Mouse (Mus musculus): Measurements from ENCODE around the gene Syce1. TPM values are rescaled to one million over a fixed set of nuclear protein-coding genes. Genes with fewer than 3 reads are reported as not detected.

The Syce1 gene
- not detected for total RNA-seq (2021)
- long read RNA-seq, experiment 1, result 0 reads
- long read RNA-seq, experiment 2, result 0 reads

- DNase-seq (ENCODE audit: low spot score), result no peak
These were observed at the start of gene Syce1 for GRCm38 (mm10) chr7:140787406-140788052. Gene Syce1 (minus strand): TSS chr7:140787852.

- no peak for DNase-seq (ENCODE audit: low spot score)
These were observed 48.8 kb upstream of the Syce1 start for GRCm38 (mm10) chr7:140836243-140837115.

- DNase-seq (ENCODE audit: low spot score), result no peak
These were observed 48.1 kb upstream of the Syce1 start for GRCm38 (mm10) chr7:140835758-140836087.

- DNase-seq (ENCODE audit: low spot score), result no peak
These were observed 47.5 kb upstream of the Syce1 start, which contains the start of gene Urah for GRCm38 (mm10) chr7:140834968-140835757. Gene Urah (plus strand): TSS chr7:140835018.

- no peak for DNase-seq (ENCODE audit: low spot score)
These were observed 45.7 kb upstream of the Syce1 start for GRCm38 (mm10) chr7:140833341-140833740.

- no peak for DNase-seq (ENCODE audit: low spot score)
These were observed 43.8 kb upstream of the Syce1 start for GRCm38 (mm10) chr7:140831447-140831846.

- DNase-seq (ENCODE audit: low spot score), result no peak
These were observed 40.7 kb upstream of the Syce1 start for GRCm38 (mm10) chr7:140828171-140828881.

GRCm38 (mm10) chr7:140822731-140823130 lies 35.1 kb upstream of the Syce1 start:
- DNase-seq (ENCODE audit: low spot score), result no peak

GRCm38 (mm10) chr7:140821653-140822329 lies 34.1 kb upstream of the Syce1 start, which contains the start of gene Zfp941:
Gene Zfp941 (minus strand): TSS chr7:140822178.
- DNase-seq (ENCODE audit: low spot score), result no peak

GRCm38 (mm10) chr7:140821305-140821652 lies 33.6 kb upstream of the Syce1 start:
- DNase-seq (ENCODE audit: low spot score), result no peak

GRCm38 (mm10) chr7:140820173-140820572 lies 32.5 kb upstream of the Syce1 start:
- DNase-seq (ENCODE audit: low spot score), result no peak

- no peak for DNase-seq (ENCODE audit: low spot score)
These were observed 25.2 kb upstream of the Syce1 start for GRCm38 (mm10) chr7:140812850-140813249.

GRCm38 (mm10) chr7:140811714-140812113 lies 24.1 kb upstream of the Syce1 start:
- DNase-seq (ENCODE audit: low spot score), result no peak

GRCm38 (mm10) chr7:140810496-140810895 lies 22.8 kb upstream of the Syce1 start:
- no peak for DNase-seq (ENCODE audit: low spot score)

- DNase-seq (ENCODE audit: low spot score), result no peak
These were observed 18.1 kb upstream of the Syce1 start for GRCm38 (mm10) chr7:140805704-140806103.

GRCm38 (mm10) chr7:140802629-140803028 lies 15.0 kb upstream of the Syce1 start:
- no peak for DNase-seq (ENCODE audit: low spot score)

GRCm38 (mm10) chr7:140798212-140798611 lies 10.6 kb upstream of the Syce1 start:
- DNase-seq (ENCODE audit: low spot score), result no peak

- no peak for DNase-seq (ENCODE audit: low spot score)
These were observed 10.0 kb upstream of the Syce1 start for GRCm38 (mm10) chr7:140797619-140798018.

GRCm38 (mm10) chr7:140793541-140793940 lies 5.9 kb upstream of the Syce1 start:
- DNase-seq (ENCODE audit: low spot score), result no peak

- no peak for DNase-seq (ENCODE audit: low spot score)
These were observed 392 bp upstream of the Syce1 start for GRCm38 (mm10) chr7:140788053-140788435.

- DNase-seq (ENCODE audit: low spot score), result no peak
These were observed 7.1 kb downstream of the Syce1 start for GRCm38 (mm10) chr7:140780548-140780947.
